ENCODE assay signal across 28 mouse cellular contexts in the genomic region with DNA sequence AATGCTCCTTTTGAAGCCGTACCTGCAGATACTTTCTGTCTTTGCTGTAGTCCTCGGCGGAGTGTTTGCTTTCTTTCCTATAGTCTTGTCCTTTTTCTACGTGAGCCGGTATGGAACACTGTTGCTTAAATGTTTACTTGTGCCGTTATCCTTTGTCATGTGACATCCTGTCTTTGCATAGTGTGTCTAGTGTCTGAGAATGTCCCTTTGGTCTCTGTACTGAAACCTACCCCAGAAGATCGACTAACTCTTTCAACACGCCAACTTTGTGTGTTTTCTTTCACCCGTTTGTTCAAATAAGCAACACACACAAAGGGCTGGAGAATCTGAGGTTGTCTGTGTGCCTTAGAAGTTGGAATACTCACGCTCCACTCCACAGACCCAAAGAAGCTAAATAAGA. TPM values are rescaled to one million over a fixed set of nuclear protein-coding genes. Genes with fewer than 3 reads are reported as not detected.
"Had no signal": no experiment of that assay in that cellular context is flagged by ENCODE, and none has a peak within 500 bp of the region (broad histone marks: within the 10 kb centered on the region; RNA-seq: fewer than 3 reads in every experiment).

A gene (minus strand): TSS at position 112 of the 400 bp plus-strand sequence.

- H3K9ac ChIP-seq: limb, embryonic 12.5 days; limb, embryonic 15.5 days; lung, embryonic 14.5 days; midbrain, embryonic 12.5 days; midbrain, embryonic 15.5 days; neural tube, embryonic 12.5 days; neural tube, embryonic 15.5 days; stomach, embryonic 15.5 days had no signal

- H3K4me1 ChIP-seq: limb, embryonic 12.5 days; limb, embryonic 15.5 days; midbrain, embryonic 12.5 days; midbrain, embryonic 15.5 days; neural tube, embryonic 12.5 days; neural tube, embryonic 15.5 days; stomach, embryonic 15.5 days had no signal

- H3K9me3 ChIP-seq: midbrain, embryonic 15.5 days; neural tube, embryonic 12.5 days; neural tube, embryonic 15.5 days; stomach, embryonic 15.5 days had no signal

- ATAC-seq: intestine, postnatal 0 days; lung, postnatal 0 days; midbrain, embryonic 15.5 days had no signal

- H3K36me3 ChIP-seq: limb, embryonic 12.5 days; limb, embryonic 15.5 days; midbrain, embryonic 12.5 days; midbrain, embryonic 15.5 days; neural tube, embryonic 12.5 days; neural tube, embryonic 15.5 days; stomach, embryonic 15.5 days had no signal

- DNase-seq: kidney, adult 2 months; kidney, postnatal 25 days; layer of hippocampus, adult 9-11 months; layer of hippocampus, postnatal 36 days; lung, embryonic 14.5 days; right cerebral cortex, adult 18-20 months; right cerebral cortex, postnatal 25 days; spleen, adult 18-20 months; thymus, postnatal 36 days had no signal

- H3K27ac ChIP-seq: kidney, postnatal 0 days; layer of hippocampus, adult 2 months; left cerebral cortex, adult 2 months; limb, embryonic 12.5 days; limb, embryonic 15.5 days; macrophage; midbrain, embryonic 12.5 days; midbrain, embryonic 15.5 days; neural tube, embryonic 12.5 days; neural tube, embryonic 15.5 days; stomach, embryonic 15.5 days had no signal

- H3K4me3 ChIP-seq: layer of hippocampus, adult 2 months; left cerebral cortex, adult 2 months; limb, embryonic 12.5 days; limb, embryonic 15.5 days; midbrain, embryonic 12.5 days; midbrain, embryonic 15.5 days; neural tube, embryonic 12.5 days; neural tube, embryonic 15.5 days; stomach, embryonic 15.5 days had no signal

- H3K4me2 ChIP-seq: limb, embryonic 12.5 days; limb, embryonic 15.5 days; lung, embryonic 14.5 days; midbrain, embryonic 12.5 days; midbrain, embryonic 15.5 days; neural tube, embryonic 12.5 days; neural tube, embryonic 15.5 days; stomach, embryonic 15.5 days had no signal

- H3K27me3 ChIP-seq: limb, embryonic 12.5 days; limb, embryonic 15.5 days; midbrain, embryonic 12.5 days; midbrain, embryonic 15.5 days; neural tube, embryonic 12.5 days; neural tube, embryonic 15.5 days; stomach, embryonic 15.5 days had no signal

RNA-seq across cellular contexts. Expression of the gene that starts here (rescaled TPM):
- total RNA-seq: layer of hippocampus, adult 2 months; layer of hippocampus, postnatal 36 days; left cerebral cortex, adult 2 months; left cerebral cortex, postnatal 10 days; left cerebral cortex, postnatal 36 days; megakaryocyte, adult 5-6 weeks had no signal
- polyA plus RNA-seq: intestine, postnatal 0 days; kidney, adult 2 months; kidney, embryonic 14.5 days; kidney, postnatal 0 days; large intestine, adult 2 months; limb, embryonic 12.5 days; lung, embryonic 14.5 days; lung, postnatal 0 days; macrophage; midbrain, embryonic 12.5 days; midbrain, embryonic 15.5 days; neural tube, embryonic 12.5 days; neural tube, embryonic 15.5 days; urinary bladder, adult 2 months had no signal
